Mouse (Mus musculus): Measurements from ENCODE around the gene Mip. TPM values are rescaled to one million over a fixed set of nuclear protein-coding genes. Genes with fewer than 3 reads are reported as not detected.
A peak's percentile ranks its signal among the peaks of the same experiment; 100 is the strongest.
"Not testable (repeated sequence)": the region's sequence is repeated elsewhere in the genome, so short reads cannot be mapped to it uniquely, and the experiment has no call there.

Gene Mip
- polyA plus RNA-seq, 1 experiment from 2014 or later: not detected

DNA sequence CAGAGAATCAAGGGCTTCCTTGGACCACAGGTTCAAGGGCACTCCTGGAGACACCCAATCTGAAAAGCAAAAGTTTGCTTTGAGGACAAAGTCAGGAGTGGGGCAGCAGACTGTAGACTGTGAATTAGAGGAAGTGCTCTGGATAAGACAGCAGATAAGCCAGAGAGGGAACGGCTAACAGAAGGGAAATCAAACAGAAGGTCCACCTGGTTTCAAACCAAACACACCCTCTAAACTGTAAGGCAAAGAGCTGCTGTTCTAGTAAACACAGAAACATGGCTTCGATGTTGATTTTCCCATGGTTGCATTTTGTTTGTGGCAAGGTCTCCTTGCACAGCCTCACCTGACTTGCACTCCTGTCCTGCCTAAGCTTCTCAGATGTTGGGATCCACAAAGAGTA, 34.2 kb upstream of the Mip start:
- Histone ChIP-seq H3K4me1 (ENCODE audit: insufficient read depth, low read length) (0 out of 2 replicates have a peak, but pooled peaks cover 4% of the 10 kb centered on the region), H3K4me3 (ENCODE audit: low read length) (no peak overlapping the region), H3K27ac (ENCODE audit: low read length) (no peak overlapping the region), H3K4me2 (replicated peaks; ENCODE audit: low read depth, low read length) (no peak overlapping the region), H3K9ac (replicated peaks; ENCODE audit: low read length) (no peak overlapping the region), H3K9me3 (ENCODE audit: low read length) (no peaks in the 10 kb centered on the region), H3K36me3 (ENCODE audit: insufficient read depth, low read length) (no peaks in the 10 kb centered on the region), H3K27me3 (ENCODE audit: insufficient read depth, low read length) (peaks cover 17% of the 10 kb centered on the region)
- no peak for ATAC-seq (ENCODE audit: low FRiP score, low TSS enrichment)
- WGBS: 74% methylated on average over 2 of the region's 2 CpGs

DNA sequence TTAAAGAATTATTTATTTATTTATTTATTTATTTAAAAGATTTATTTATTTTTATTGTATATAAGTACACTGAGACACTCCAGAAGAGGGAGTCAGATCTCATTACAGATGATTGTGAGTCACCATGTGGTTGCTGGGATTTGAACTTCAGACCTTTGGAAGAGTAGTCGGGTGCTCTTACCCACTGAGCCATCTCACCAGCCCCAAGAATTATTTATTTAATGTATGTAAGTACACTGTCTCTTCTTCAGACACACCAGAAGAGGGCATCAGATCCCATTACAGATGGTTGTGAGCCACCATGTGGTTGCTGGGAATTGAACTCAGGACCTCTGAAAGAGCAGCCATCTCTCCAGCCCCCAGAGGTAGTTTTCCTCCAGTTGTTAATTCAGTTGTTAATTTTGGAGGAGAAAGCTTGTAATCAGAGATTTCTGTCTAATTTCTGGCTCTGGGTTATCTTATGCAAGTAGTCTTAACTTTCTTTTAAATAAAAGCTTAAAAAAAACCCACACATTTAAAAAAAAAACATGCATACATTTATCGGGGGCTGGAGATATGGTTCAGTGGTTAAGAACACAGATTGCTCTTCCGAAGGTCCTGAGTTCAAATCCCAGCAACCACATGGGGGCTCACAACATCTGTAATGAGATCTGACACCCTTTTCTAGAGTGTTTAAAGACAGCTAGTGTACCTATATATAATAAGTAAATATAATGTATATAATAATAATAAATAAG, 33.4 kb upstream of the Mip start:
- not testable (repeated sequence) for H3K9me3 ChIP-seq (ENCODE audit: low read length); H3K4me3 ChIP-seq (ENCODE audit: low read length); H3K36me3 ChIP-seq (ENCODE audit: insufficient read depth, low read length); ATAC-seq (ENCODE audit: low FRiP score, low TSS enrichment); H3K4me1 ChIP-seq (ENCODE audit: insufficient read depth, low read length); H3K4me2 ChIP-seq (replicated peaks; ENCODE audit: low read depth, low read length); H3K27ac ChIP-seq (ENCODE audit: low read length); H3K9ac ChIP-seq (replicated peaks; ENCODE audit: low read length)
- WGBS: 88% methylated on average over 3 of the region's 3 CpGs
- peaks cover 17% of the 10 kb centered on the region for H3K27me3 ChIP-seq (ENCODE audit: insufficient read depth, low read length)

- WGBS: 90% methylated on average over 6 of the region's 6 CpGs
- peaks cover 17% of the 10 kb centered on the region for H3K27me3 ChIP-seq (ENCODE audit: insufficient read depth, low read length)
- ATAC-seq (ENCODE audit: low FRiP score, low TSS enrichment): no peak
Observed at GRCm38 (mm10) chr10:128193113-128193512, 32.5 kb upstream of the Mip start.

DNA sequence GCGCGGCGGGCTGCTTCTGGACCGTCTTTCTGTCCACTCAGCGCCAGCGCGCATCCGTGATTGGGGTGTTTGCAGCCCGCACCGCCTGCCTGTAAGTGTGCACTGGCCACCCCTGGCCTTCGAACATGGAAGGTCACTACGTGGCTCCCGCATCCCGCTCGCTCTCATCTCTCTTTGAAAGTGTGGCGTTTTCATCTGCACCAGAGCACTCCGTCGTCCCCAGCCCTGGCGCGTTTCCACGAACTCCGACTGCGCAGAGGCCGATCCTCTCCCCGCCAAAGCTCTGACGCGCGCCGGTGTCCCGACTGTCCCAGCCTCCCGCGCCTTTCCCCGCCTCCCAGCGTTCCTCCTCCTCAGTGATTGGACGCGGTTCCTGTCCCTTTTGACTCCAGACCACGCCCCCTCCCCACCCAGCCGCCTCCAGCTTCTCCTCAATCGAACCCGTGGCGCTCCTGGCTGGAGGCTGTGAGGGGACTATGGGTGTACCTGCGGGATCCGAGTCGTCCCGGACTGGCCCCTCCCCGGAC, 31.6 kb upstream of the Mip start, which contains the start of gene Gls2:
Gene Gls2 (plus strand): TSS at position 434 of the 527 bp plus-strand sequence.
- WGBS: under 1% methylated on average over 41 of the region's 46 CpGs
- Histone ChIP-seq H3K4me3 (ENCODE audit: low read length) (peak within 1 kb of the TSS; percentile 70), H3K4me1 (ENCODE audit: insufficient read depth, low read length) (0 out of 2 replicates have a peak, but pooled peaks cover 4% of the 10 kb centered on the region), H3K4me2 (replicated peaks; ENCODE audit: low read depth, low read length) (peak within 1 kb of the TSS; percentile 98), H3K9me3 (ENCODE audit: low read length) (no peaks in the 10 kb centered on the region), H3K27ac (ENCODE audit: low read length) (0 out of 2 replicates have a peak within 1 kb of the TSS, but pooled peaks have one; percentile 14), H3K9ac (replicated peaks; ENCODE audit: low read length) (peak within 1 kb of the TSS; percentile 75), H3K27me3 (ENCODE audit: insufficient read depth, low read length) (peaks cover 17% of the 10 kb centered on the region), H3K36me3 (ENCODE audit: insufficient read depth, low read length) (no peaks in the 10 kb centered on the region)
- peak; percentile 96 for ATAC-seq (ENCODE audit: low FRiP score, low TSS enrichment)

More at GRCm38 (mm10) chr10:128193113-128193512, 32.5 kb upstream of the Mip start:
- H3K9me3 ChIP-seq (ENCODE audit: low read length): no peaks in the 10 kb centered on the region
- no peak overlapping the region for H3K4me3 ChIP-seq (ENCODE audit: low read length)
- H3K4me1 ChIP-seq (ENCODE audit: insufficient read depth, low read length): 0 out of 2 replicates have a peak, but pooled peaks cover 4% of the 10 kb centered on the region
- no peak overlapping the region for H3K27ac ChIP-seq (ENCODE audit: low read length)
- no peak overlapping the region for H3K9ac ChIP-seq (replicated peaks; ENCODE audit: low read length)
- H3K4me2 ChIP-seq (replicated peaks; ENCODE audit: low read depth, low read length): no peak overlapping the region
- no peaks in the 10 kb centered on the region for H3K36me3 ChIP-seq (ENCODE audit: insufficient read depth, low read length)

- no peaks in the 10 kb centered on the region for H3K9me3 ChIP-seq (ENCODE audit: low read length)
- no peak overlapping the region for H3K27ac ChIP-seq (ENCODE audit: low read length)
- H3K27me3 ChIP-seq (ENCODE audit: insufficient read depth, low read length): peaks cover 17% of the 10 kb centered on the region
- peak; percentile 90 for ATAC-seq (ENCODE audit: low FRiP score, low TSS enrichment)
- peak overlapping the region; percentile 70 for H3K4me3 ChIP-seq (ENCODE audit: low read length)
- peak overlapping the region; percentile 75 for H3K9ac ChIP-seq (replicated peaks; ENCODE audit: low read length)
- no peaks in the 10 kb centered on the region for H3K36me3 ChIP-seq (ENCODE audit: insufficient read depth, low read length)
- peak overlapping the region; percentile 98 for H3K4me2 ChIP-seq (replicated peaks; ENCODE audit: low read depth, low read length)
- H3K4me1 ChIP-seq (ENCODE audit: insufficient read depth, low read length): 0 out of 2 replicates have a peak, but pooled peaks cover 4% of the 10 kb centered on the region
- 1% methylated on average over 58 of the region's 79 CpGs for WGBS
Observed at GRCm38 (mm10) chr10:128194551-128195461, 30.8 kb upstream of the Mip start.

GRCm38 (mm10) chr10:128201856-128202255, 23.8 kb upstream of the Mip start:
- no peak for ATAC-seq (ENCODE audit: low FRiP score, low TSS enrichment)
- Histone ChIP-seq H3K27me3 (ENCODE audit: insufficient read depth, low read length) (no peaks in the 10 kb centered on the region), H3K4me1 (ENCODE audit: insufficient read depth, low read length) (no peaks in the 10 kb centered on the region), H3K36me3 (ENCODE audit: insufficient read depth, low read length) (0 out of 2 replicates have a peak, but pooled peaks cover 6% of the 10 kb centered on the region), H3K9ac (replicated peaks; ENCODE audit: low read length) (no peak overlapping the region), H3K9me3 (ENCODE audit: low read length) (no peaks in the 10 kb centered on the region), H3K4me3 (ENCODE audit: low read length) (no peak overlapping the region), H3K27ac (ENCODE audit: low read length) (no peak overlapping the region), H3K4me2 (replicated peaks; ENCODE audit: low read depth, low read length) (no peak overlapping the region)
- WGBS: 55% methylated on average over 6 of the region's 6 CpGs

DNA sequence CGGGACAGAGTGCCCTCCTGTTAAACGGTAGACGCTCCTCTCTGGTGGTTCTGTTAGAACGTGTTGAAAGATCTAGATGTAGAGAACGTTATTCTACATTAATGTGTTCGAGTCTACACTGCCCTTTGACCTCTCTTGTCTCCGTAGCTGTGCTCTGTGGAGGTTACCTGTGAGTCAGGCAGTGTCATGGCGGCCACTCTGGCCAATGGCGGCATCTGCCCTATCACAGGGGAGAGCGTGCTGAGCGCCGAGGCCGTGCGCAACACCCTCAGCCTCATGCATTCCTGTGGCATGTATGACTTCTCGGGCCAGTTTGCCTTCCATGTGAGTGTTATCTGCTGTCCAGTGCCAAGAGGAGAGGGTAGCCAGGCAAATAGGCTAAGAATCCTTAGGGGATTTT, 20.7 kb upstream of the Mip start:
- no peak overlapping the region for H3K4me3 ChIP-seq (ENCODE audit: low read length)
- no peak for ATAC-seq (ENCODE audit: low FRiP score, low TSS enrichment)

DNA sequence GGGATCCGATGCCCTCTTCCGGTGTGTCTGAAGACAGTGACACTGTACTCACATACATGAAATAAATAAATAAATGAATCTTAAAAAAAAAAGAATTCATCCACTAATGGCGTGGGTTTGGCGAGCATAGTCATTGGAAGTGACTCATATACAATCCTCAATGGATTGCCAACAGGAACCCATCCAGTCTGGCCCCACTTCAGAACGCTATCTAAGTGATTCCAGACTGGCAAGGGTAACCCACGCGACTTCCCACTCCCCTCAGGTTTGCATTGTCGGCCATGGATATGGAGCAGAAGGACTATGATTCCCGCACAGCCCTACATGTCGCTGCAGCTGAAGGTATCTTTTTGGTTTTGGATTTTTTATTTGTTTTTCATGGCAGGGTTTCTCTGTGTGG, 17.3 kb upstream of the Mip start:
- no peak overlapping the region for H3K27ac ChIP-seq (ENCODE audit: low read length)
- 95% methylated on average over 10 of the region's 10 CpGs for WGBS
- peaks cover 21% of the 10 kb centered on the region for H3K4me1 ChIP-seq (ENCODE audit: insufficient read depth, low read length)
- no peaks in the 10 kb centered on the region for H3K9me3 ChIP-seq (ENCODE audit: low read length)
- peaks cover 6% of the 10 kb centered on the region; the same call in 1 of the 2 replicates for H3K36me3 ChIP-seq (ENCODE audit: insufficient read depth, low read length)
- no peak for ATAC-seq (ENCODE audit: low FRiP score, low TSS enrichment)
- H3K9ac ChIP-seq (replicated peaks; ENCODE audit: low read length): no peak overlapping the region
- no peak overlapping the region for H3K4me2 ChIP-seq (replicated peaks; ENCODE audit: low read depth, low read length)
- peaks cover 1% of the 10 kb centered on the region; the same call in 1 of the 2 replicates for H3K27me3 ChIP-seq (ENCODE audit: insufficient read depth, low read length)
- H3K4me3 ChIP-seq (ENCODE audit: low read length): no peak overlapping the region

More for the DNA sequence above, 20.7 kb upstream of the Mip start:
- no peak overlapping the region for H3K4me2 ChIP-seq (replicated peaks; ENCODE audit: low read depth, low read length)
- H3K36me3 ChIP-seq (ENCODE audit: insufficient read depth, low read length): peaks cover 6% of the 10 kb centered on the region; the same call in 1 of the 2 replicates
- no peak overlapping the region for H3K27ac ChIP-seq (ENCODE audit: low read length)
- H3K27me3 ChIP-seq (ENCODE audit: insufficient read depth, low read length): no peaks in the 10 kb centered on the region
- H3K9me3 ChIP-seq (ENCODE audit: low read length): no peaks in the 10 kb centered on the region
- WGBS: 87% methylated on average over 15 of the region's 15 CpGs
- H3K4me1 ChIP-seq (ENCODE audit: insufficient read depth, low read length): no peaks in the 10 kb centered on the region
- H3K9ac ChIP-seq (replicated peaks; ENCODE audit: low read length): no peak overlapping the region

GRCm38 (mm10) chr10:128209311-128210009, 16.2 kb upstream of the Mip start:
- no peak overlapping the region for H3K27ac ChIP-seq (ENCODE audit: low read length)
- H3K27me3 ChIP-seq (ENCODE audit: insufficient read depth, low read length): peaks cover 5% of the 10 kb centered on the region; the same call in 1 of the 2 replicates
- no peak overlapping the region for H3K4me2 ChIP-seq (replicated peaks; ENCODE audit: low read depth, low read length)
- H3K9ac ChIP-seq (replicated peaks; ENCODE audit: low read length): no peak overlapping the region
- peaks cover 6% of the 10 kb centered on the region; the same call in 1 of the 2 replicates for H3K36me3 ChIP-seq (ENCODE audit: insufficient read depth, low read length)
- no peak for ATAC-seq (ENCODE audit: low FRiP score, low TSS enrichment)
- no peaks in the 10 kb centered on the region for H3K9me3 ChIP-seq (ENCODE audit: low read length)
- H3K4me3 ChIP-seq (ENCODE audit: low read length): no peak overlapping the region
- peaks cover 21% of the 10 kb centered on the region for H3K4me1 ChIP-seq (ENCODE audit: insufficient read depth, low read length)
- 93% methylated on average over 11 of the region's 11 CpGs for WGBS
